Mouse (Mus musculus): ENCODE measurements around the gene 1110051M20Rik. TPM values are rescaled to one million over a fixed set of nuclear protein-coding genes. Genes with fewer than 3 reads are reported as not detected.

The 1110051M20Rik gene
- polyA plus RNA-seq, 1 experiment from 2014 or later = 55.7 TPM

- H3K4me2 ChIP-seq (ENCODE audit: low read length) = peak overlapping the region; percentile 93
- H3K9ac ChIP-seq (ENCODE audit: low read depth, low read length) = peak overlapping the region; percentile 72
- peak; percentile 18 for DNase-seq (ENCODE audit: low spot score)
- TF ChIP-seq CTCF (IDR thresholded peaks at IDR 0.05; ENCODE audit: low read depth) = no peak
- H3K4me3 ChIP-seq (replicated peaks; ENCODE audit: low read depth, low read length) = peak overlapping the region; percentile 71
- H3K36me3 ChIP-seq (ENCODE audit: insufficient read depth, low read length) = 0 out of 2 replicates have a peak, but pooled peaks cover 8% of the 10 kb centered on the region
- H3K9me3 ChIP-seq (replicated peaks; ENCODE audit: low read length) = no peaks in the 10 kb centered on the region
- no peaks in the 10 kb centered on the region for H3K27me3 ChIP-seq (ENCODE audit: insufficient read depth, low read length)
- H3K4me1 ChIP-seq (replicated peaks; ENCODE audit: insufficient read depth, low read length) = peaks cover 11% of the 10 kb centered on the region
- peak overlapping the region; percentile 86 for H3K27ac ChIP-seq
- ATAC-seq (replicated peaks; ENCODE audit: low FRiP score, low read depth) = peak; percentile 66
- WGBS = under 1% methylated on average over 52 of the region's 52 CpGs
Observed at GRCm38 (mm10) chr2:91256256-91257125, 188.0 kb downstream of the 1110051M20Rik start.

DNA sequence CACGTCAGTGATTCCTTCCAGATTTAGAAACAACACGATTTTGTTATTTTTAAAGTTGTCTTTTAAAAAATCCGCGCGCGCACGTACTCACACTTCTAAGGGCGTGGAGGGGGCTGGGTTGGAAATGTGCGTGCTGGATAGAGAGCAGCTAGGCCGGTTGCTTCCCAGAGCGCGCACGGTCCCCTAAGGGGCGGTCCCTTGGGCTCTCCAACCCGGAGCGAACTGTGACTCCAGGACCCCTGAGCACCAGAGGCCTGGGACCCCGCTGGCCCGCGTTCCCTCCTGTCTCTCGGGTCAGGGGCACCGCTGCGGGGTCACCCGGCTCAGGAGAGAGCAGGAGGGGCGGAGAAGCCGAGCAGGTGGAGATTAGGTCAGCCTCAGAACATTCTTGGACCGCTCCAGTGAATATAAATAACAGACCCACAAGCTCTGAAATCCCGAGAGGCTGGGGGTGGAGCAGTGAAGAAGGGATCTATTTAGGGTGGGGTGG is 188.8 kb downstream of the 1110051M20Rik start, which contains the start of gene Pacsin3:
Pacsin3 (plus strand) TSS at position 294 of the 490 bp plus-strand sequence.
- ATAC-seq (replicated peaks; ENCODE audit: low FRiP score, low read depth) = no peak; the same call in 1 of the 2 replicates
- peak within 1 kb of the TSS; percentile 93 for H3K4me2 ChIP-seq (ENCODE audit: low read length)
- H3K36me3 ChIP-seq (ENCODE audit: insufficient read depth, low read length) = 0 out of 2 replicates have a peak, but pooled peaks cover 3% of the 10 kb centered on the region
- DNase-seq (ENCODE audit: low spot score) = peak; percentile 42
- under 1% methylated on average over 27 of the region's 27 CpGs for WGBS
- H3K9ac ChIP-seq (ENCODE audit: low read depth, low read length) = peak within 1 kb of the TSS; percentile 72
- H3K4me1 ChIP-seq (replicated peaks; ENCODE audit: insufficient read depth, low read length) = peaks cover 11% of the 10 kb centered on the region
- H3K27me3 ChIP-seq (ENCODE audit: insufficient read depth, low read length) = no peaks in the 10 kb centered on the region
- no peaks in the 10 kb centered on the region for H3K9me3 ChIP-seq (replicated peaks; ENCODE audit: low read length)
- TF ChIP-seq CTCF (IDR thresholded peaks at IDR 0.05; ENCODE audit: low read depth) = no peak
- peak within 1 kb of the TSS; percentile 86 for H3K27ac ChIP-seq
- peak within 1 kb of the TSS; percentile 71 for H3K4me3 ChIP-seq (replicated peaks; ENCODE audit: low read depth, low read length)

GRCm38 (mm10) chr2:91254725-91255380 is 189.7 kb downstream of the 1110051M20Rik start:
- H3K27me3 ChIP-seq (ENCODE audit: insufficient read depth, low read length) = no peaks in the 10 kb centered on the region
- DNase-seq (ENCODE audit: low spot score) (no peak), ATAC-seq (replicated peaks; ENCODE audit: low FRiP score, low read depth) (no peak)
- no peaks in the 10 kb centered on the region for H3K36me3 ChIP-seq (ENCODE audit: insufficient read depth, low read length)
- TF ChIP-seq CTCF (IDR thresholded peaks at IDR 0.05; ENCODE audit: low read depth) = no peak
- 24% methylated on average over 8 of the region's 8 CpGs for WGBS
- H3K4me2 ChIP-seq (ENCODE audit: low read length) = no peak overlapping the region
- H3K9ac ChIP-seq (ENCODE audit: low read depth, low read length) = no peak overlapping the region
- peaks cover 11% of the 10 kb centered on the region for H3K4me1 ChIP-seq (replicated peaks; ENCODE audit: insufficient read depth, low read length)
- no peak overlapping the region for H3K27ac ChIP-seq
- no peak overlapping the region for H3K4me3 ChIP-seq (replicated peaks; ENCODE audit: low read depth, low read length)
- H3K9me3 ChIP-seq (replicated peaks; ENCODE audit: low read length) = no peaks in the 10 kb centered on the region

DNA sequence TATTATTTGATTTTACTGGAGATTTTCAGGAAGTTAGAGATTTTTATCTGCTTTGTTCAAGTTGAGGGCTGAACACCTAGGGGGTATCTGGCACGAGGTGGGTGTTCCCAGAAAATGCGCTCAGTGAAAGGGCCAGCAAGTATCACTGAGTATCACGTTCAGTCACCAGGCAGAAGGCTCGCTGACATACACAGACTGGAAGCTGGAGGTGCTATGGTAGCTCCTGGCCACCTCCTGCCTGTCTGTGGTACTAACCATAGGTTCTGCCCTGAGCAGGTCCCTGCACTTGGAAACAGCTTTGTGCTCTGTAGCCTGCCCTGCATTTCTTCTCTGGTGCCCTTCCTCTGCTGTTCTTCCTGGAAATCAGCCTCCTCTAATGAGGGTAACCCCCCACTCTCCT is 192.0 kb downstream of the 1110051M20Rik start:
- no peak overlapping the region for H3K9ac ChIP-seq (ENCODE audit: low read depth, low read length)
- no peak for ATAC-seq (replicated peaks; ENCODE audit: low FRiP score, low read depth)
- WGBS = 54% methylated on average over 4 of the region's 4 CpGs
- H3K27me3 ChIP-seq (ENCODE audit: insufficient read depth, low read length) = no peaks in the 10 kb centered on the region
- no peak for DNase-seq (ENCODE audit: low spot score)
- H3K4me1 ChIP-seq (replicated peaks; ENCODE audit: insufficient read depth, low read length) = peaks cover 7% of the 10 kb centered on the region
- H3K36me3 ChIP-seq (ENCODE audit: insufficient read depth, low read length) = no peaks in the 10 kb centered on the region
- no peak overlapping the region for H3K4me2 ChIP-seq (ENCODE audit: low read length)
- no peaks in the 10 kb centered on the region for H3K9me3 ChIP-seq (replicated peaks; ENCODE audit: low read length)
- 0 out of 2 replicates have a peak, but pooled peaks have one; percentile 4 for TF ChIP-seq CTCF (IDR thresholded peaks at IDR 0.05; ENCODE audit: low read depth)
- H3K27ac ChIP-seq = no peak overlapping the region
- no peak overlapping the region for H3K4me3 ChIP-seq (replicated peaks; ENCODE audit: low read depth, low read length)

GRCm38 (mm10) chr2:91252001-91252400 is 192.5 kb downstream of the 1110051M20Rik start:
- WGBS = 69% methylated on average over 4 of the region's 4 CpGs
- no peak for TF ChIP-seq CTCF (IDR thresholded peaks at IDR 0.05; ENCODE audit: low read depth)
- ATAC-seq (replicated peaks; ENCODE audit: low FRiP score, low read depth) (no peak), DNase-seq (ENCODE audit: low spot score) (no peak)
- Histone ChIP-seq H3K4me3 (replicated peaks; ENCODE audit: low read depth, low read length) (no peak overlapping the region), H3K4me2 (ENCODE audit: low read length) (no peak overlapping the region), H3K27me3 (ENCODE audit: insufficient read depth, low read length) (no peaks in the 10 kb centered on the region), H3K9ac (ENCODE audit: low read depth, low read length) (no peak overlapping the region), H3K36me3 (ENCODE audit: insufficient read depth, low read length) (no peaks in the 10 kb centered on the region), H3K4me1 (replicated peaks; ENCODE audit: insufficient read depth, low read length) (0 out of 2 replicates have a peak, but pooled peaks cover 4% of the 10 kb centered on the region), H3K27ac (no peak overlapping the region), H3K9me3 (replicated peaks; ENCODE audit: low read length) (no peaks in the 10 kb centered on the region)

- 81% methylated on average over 4 of the region's 4 CpGs for WGBS
- ATAC-seq (replicated peaks; ENCODE audit: low FRiP score, low read depth) = no peak
Observed at GRCm38 (mm10) chr2:91248366-91248765, 196.1 kb downstream of the 1110051M20Rik start.

More at GRCm38 (mm10) chr2:91248366-91248765, 196.1 kb downstream of the 1110051M20Rik start:
- Histone ChIP-seq H3K4me3 (replicated peaks; ENCODE audit: low read depth, low read length) (no peak overlapping the region), H3K4me2 (ENCODE audit: low read length) (no peak overlapping the region), H3K4me1 (replicated peaks; ENCODE audit: insufficient read depth, low read length) (no peaks in the 10 kb centered on the region), H3K27ac (no peak overlapping the region), H3K9ac (ENCODE audit: low read depth, low read length) (no peak overlapping the region), H3K36me3 (ENCODE audit: insufficient read depth, low read length) (no peaks in the 10 kb centered on the region), H3K27me3 (ENCODE audit: insufficient read depth, low read length) (no peaks in the 10 kb centered on the region), H3K9me3 (replicated peaks; ENCODE audit: low read length) (no peaks in the 10 kb centered on the region)
- DNase-seq (ENCODE audit: low spot score) = no peak
- no peak for TF ChIP-seq CTCF (IDR thresholded peaks at IDR 0.05; ENCODE audit: low read depth)

All from kidney, postnatal 0 days (tissue).